Mouse (Mus musculus): ENCODE data around the gene Ccdc30.
"Not testable (repeated sequence)": the region's sequence is repeated elsewhere in the genome, so short reads cannot be mapped to it uniquely, and the experiment has no call there.

Gene Ccdc30

GRCm38 (mm10) chr4:119313756-119314155 is 101.6 kb downstream of the Ccdc30 start:
- DNase-seq (ENCODE audit: inconsistent age in 2 of 2, low spot score in 1 of 2): no peak

- no peak for DNase-seq (ENCODE audit: inconsistent age in 2 of 2, low spot score in 1 of 2)
Measured at GRCm38 (mm10) chr4:119305418-119305817, 109.9 kb downstream of the Ccdc30 start.

GRCm38 (mm10) chr4:119303291-119303690 is 112.0 kb downstream of the Ccdc30 start:
- no peak for DNase-seq (ENCODE audit: inconsistent age in 2 of 2, low spot score in 1 of 2)

- no peak for DNase-seq (ENCODE audit: inconsistent age in 2 of 2, low spot score in 1 of 2)
Measured at GRCm38 (mm10) chr4:119301777-119302176, 113.5 kb downstream of the Ccdc30 start.

- peak; percentile 59 to 79 for DNase-seq (ENCODE audit: inconsistent age in 2 of 2, low spot score in 1 of 2)
Measured at GRCm38 (mm10) chr4:119300761-119301160, 114.6 kb downstream of the Ccdc30 start.

GRCm38 (mm10) chr4:119297361-119297760 is 118.0 kb downstream of the Ccdc30 start:
- no peak for DNase-seq (ENCODE audit: inconsistent age in 2 of 2, low spot score in 1 of 2)

- DNase-seq (ENCODE audit: inconsistent age in 2 of 2, low spot score in 1 of 2): no peak
Measured at GRCm38 (mm10) chr4:119295134-119295453, 120.2 kb downstream of the Ccdc30 start.

GRCm38 (mm10) chr4:119294415-119295133 is 120.7 kb downstream of the Ccdc30 start, which contains the start of gene Ybx1:
Ybx1 (minus strand) TSS chr4:119294604.
- peak; percentile 99 to 100 for DNase-seq (ENCODE audit: inconsistent age in 2 of 2, low spot score in 1 of 2)

- peak; percentile 50 to 81 for DNase-seq (ENCODE audit: inconsistent age in 2 of 2, low spot score in 1 of 2)
Measured at GRCm38 (mm10) chr4:119293574-119294258, 121.6 kb downstream of the Ccdc30 start.

GRCm38 (mm10) chr4:119292771-119293573 is 122.3 kb downstream of the Ccdc30 start:
- peak; percentile 53 to 84 for DNase-seq (ENCODE audit: inconsistent age in 2 of 2, low spot score in 1 of 2)

GRCm38 (mm10) chr4:119291921-119292320 is 123.4 kb downstream of the Ccdc30 start:
- no peak for DNase-seq (ENCODE audit: inconsistent age in 2 of 2, low spot score in 1 of 2)

GRCm38 (mm10) chr4:119285336-119285735 is 130.0 kb downstream of the Ccdc30 start:
- DNase-seq (ENCODE audit: inconsistent age in 2 of 2, low spot score in 1 of 2): no peak

- no peak for DNase-seq (ENCODE audit: inconsistent age in 2 of 2, low spot score in 1 of 2)
Measured at GRCm38 (mm10) chr4:119284861-119285260, 130.5 kb downstream of the Ccdc30 start.

GRCm38 (mm10) chr4:119278784-119279183 is 136.5 kb downstream of the Ccdc30 start:
- not testable (repeated sequence) for DNase-seq (ENCODE audit: inconsistent age in 2 of 2, low spot score in 1 of 2)

- DNase-seq (ENCODE audit: inconsistent age in 2 of 2, low spot score in 1 of 2): no peak
Measured at GRCm38 (mm10) chr4:119275726-119276125, 139.6 kb downstream of the Ccdc30 start.

- DNase-seq (ENCODE audit: inconsistent age in 2 of 2, low spot score in 1 of 2): peak in 1 of 2 experiments; percentile 44
Measured at GRCm38 (mm10) chr4:119275226-119275625, 140.1 kb downstream of the Ccdc30 start.

GRCm38 (mm10) chr4:119274627-119275026 is 140.7 kb downstream of the Ccdc30 start:
- DNase-seq (ENCODE audit: inconsistent age in 2 of 2, low spot score in 1 of 2): peak in 1 of 2 experiments; percentile 78
